Mouse (Mus musculus) lung, postnatal 14 days (tissue): Measurements from ENCODE around the gene Reep6.

Experiments
- DNase-seq: peaks from one replicate; pipeline ENCODE4 v3.0.0; 2021

The Reep6 gene

DNA sequence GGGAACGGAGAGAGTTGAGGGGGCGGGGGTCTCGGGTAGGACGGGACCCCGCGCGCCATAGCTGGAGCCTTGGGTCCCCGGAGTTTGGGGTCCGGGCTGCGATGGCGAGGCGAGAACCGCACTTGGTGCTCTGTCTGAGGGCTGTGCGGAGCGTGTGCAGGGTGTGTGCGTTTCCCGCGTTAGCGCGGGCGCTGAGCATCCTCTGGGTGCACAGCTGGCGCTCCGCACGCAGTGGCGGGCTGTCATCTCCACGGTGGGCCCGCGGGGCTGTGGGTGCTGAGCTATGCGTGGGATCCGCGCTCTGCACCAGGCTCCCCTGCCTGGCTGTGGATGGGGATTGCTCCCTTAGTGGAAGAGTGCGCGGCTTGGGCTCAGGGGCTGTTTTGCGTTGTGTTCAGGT lies 27.0 kb downstream of the Reep6 start:
- no peak for DNase-seq

DNA sequence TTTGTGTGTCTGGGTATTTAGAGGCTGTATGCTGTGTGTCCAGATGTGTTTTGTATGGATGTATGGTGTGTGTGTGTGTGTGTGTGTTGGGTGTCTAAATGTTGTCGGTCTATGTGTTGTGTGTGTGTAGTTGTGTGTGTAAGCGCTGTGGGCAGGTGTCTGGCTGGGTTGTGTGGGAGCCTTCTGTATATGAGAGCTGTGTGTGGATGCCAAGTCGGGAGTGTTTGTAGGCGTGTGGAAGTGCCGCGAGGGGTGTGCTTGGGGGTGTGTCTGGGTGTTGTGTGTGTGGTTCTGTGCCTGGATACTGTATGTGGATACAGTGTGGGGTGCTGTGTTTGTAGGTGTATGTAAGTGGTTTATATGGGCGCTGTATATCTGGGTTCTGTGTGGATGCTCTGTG lies 27.6 kb downstream of the Reep6 start:
- DNase-seq: no peak

DNA sequence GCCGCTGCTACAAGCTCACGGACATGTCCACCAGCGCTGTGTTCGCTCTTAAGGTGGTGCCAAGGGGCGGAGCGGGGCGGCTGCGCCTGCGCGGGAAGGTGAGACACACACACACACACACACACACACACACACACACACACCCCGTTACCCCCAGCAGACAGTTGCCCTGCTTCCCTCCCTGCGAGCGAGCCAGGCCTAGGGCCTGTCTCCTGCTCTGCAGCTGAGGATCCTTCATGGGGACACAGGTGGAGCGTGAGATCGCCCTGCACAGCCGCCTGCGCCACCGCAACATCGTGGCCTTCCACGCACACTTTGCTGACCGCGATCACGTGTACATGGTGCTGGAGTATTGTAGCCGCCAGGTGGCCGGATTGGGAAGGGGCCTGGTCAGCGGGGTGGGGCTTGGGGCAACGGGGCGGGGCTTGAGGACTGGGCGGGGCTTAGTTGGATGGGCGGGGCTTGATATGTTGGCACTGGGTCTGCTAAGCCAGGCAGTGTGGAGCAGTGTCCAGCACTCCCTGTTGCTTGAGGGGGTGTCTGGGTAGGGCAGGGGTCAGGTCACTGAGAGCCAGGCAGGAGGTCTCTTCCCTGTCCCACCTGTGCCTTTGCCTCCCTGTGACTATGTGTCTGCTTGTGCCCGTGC lies 28.4 kb downstream of the Reep6 start:
- DNase-seq: peak; percentile 39

DNA sequence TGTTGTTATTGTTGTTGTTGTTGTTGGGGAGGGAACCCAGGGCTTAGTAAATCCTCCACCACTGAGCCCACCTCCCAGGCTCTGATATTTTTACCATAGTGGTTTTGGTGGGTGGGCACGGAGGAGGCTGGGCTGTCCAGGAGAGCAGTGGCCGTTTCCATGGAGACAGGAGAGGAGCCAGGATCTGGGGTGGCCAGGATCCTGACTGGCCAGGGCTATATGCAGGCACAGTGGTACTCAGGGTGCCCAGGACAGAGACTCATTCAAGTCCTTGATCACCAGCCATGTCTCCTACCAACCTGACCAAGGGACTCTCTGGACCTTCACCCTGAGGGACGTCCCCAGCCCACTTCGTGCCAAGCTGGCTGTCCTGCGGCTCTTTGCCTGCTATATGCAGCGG lies 34.0 kb downstream of the Reep6 start:
- no peak for DNase-seq

DNA sequence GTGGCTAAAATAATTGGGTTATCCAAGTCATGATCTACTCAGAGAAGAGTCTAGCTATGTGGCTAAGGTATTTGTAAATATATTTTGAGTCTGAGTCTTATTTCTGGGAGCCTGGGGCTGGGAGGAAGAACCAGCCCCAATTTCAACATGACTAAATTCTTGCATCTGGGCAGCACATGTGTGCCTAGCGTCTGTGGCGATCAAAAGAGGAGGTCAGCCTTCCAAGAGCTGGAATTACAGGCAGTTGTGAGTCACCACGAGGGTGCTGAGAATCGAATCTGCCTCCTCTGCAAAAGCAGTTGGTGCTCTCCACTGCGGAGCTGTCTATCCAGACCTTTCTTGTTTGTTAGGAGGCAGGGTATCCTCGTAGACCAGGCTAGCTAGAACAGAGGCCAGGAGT lies 36.0 kb downstream of the Reep6 start:
- DNase-seq: no peak

DNA sequence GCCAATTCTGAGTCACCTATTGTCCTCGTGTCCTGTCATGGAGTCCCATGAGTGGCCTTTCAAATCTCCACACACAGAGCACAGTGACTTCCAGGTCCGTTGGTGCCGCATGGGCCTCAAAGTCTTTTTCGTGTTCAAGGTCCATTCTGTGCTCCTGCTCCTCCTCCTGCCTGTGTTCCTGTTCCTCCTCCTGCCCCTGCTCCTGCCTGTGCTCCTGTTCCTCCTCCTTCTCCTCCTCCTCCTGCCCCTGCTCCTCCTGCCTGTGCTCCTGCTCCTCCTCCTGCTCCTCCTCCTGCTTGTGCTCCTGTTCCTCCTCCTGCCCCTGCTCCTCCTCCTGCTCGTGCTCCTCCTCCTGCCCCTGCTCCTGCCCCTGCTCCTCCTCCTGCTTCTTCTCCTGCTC lies 38.2 kb downstream of the Reep6 start:
- DNase-seq: no peak

DNA sequence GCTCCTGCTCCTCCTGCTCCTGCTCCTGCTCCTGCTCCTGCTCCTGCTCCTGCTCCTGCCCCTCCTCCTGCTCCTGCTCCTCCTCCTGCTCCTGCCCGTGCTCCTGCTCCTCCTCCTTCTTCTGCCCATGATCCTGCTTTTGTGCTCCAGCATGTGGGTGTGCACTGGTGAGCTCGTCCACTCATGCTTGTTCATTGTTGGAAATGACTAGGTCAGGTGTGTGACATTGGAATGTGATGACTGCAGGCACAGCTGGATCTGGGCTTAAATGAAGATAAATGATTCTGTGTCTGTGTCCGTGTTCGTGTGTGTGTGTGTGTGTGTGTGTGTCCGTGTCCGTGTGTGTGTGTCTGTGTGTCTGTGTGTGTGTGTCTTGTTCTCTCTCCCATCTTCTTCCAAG lies 38.6 kb downstream of the Reep6 start:
- DNase-seq: no peak

DNA sequence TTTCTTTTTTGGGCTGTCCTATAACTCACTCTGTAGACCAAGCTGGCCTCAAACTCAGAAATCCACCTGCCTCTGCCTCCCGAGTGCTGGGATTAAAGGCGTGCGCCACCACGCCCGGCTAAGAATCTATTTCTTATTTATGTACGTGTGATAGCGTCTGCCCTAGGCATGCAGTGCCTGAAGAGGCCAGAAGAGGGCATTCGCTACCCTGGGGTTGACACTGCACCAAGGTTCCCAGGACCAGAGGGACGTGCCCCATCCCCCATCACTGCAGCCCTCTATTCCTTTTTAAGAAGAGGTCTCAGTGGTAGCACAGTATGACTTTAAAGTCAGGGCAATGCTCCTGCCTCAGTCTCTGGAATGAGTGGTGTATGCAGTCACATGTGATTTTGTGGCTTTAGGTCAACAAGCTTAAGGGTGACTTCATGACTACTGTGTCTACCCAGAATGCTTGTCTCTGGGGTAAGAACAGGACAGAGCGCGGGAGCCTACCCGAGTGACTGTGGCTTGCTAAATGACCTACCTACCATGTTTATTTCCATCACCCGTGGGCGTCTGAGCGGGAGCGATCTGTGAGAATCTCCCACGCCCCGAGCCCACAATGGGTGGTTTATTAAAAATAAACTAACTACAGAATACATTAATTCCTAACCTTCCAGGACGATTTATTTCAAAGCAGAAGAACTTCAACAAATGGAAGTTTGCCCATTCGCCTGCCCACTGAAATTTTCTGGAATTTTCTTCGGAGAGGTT lies 40.4 kb downstream of the Reep6 start:
- no peak for DNase-seq

DNA sequence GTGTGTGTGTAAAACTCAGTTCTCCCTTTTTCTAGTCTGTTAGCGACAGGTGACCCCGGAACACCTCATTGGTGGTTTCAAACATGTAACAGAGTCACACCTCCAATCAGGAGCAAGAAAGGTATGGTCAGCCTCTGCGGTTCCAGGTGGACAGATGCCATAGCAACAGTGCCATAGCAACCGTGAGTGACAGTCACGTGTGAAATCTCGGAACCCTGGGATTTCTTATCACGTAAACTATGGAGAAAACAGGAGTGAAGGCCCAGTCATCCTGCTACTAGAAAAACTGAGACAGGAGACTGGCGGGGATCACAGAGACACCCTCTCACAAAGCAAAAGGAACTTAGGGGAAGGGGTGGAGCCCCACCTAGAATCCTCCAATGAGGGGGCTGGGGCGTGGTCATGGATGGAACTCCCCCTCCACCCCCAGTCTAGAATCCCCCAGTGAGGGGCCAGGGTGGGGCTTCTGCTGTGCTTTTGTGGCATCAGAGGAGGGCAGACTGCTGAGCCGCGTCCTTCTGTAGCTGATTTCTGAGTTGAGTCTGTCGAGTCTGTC lies 41.7 kb downstream of the Reep6 start:
- peak; percentile 67 for DNase-seq

DNA sequence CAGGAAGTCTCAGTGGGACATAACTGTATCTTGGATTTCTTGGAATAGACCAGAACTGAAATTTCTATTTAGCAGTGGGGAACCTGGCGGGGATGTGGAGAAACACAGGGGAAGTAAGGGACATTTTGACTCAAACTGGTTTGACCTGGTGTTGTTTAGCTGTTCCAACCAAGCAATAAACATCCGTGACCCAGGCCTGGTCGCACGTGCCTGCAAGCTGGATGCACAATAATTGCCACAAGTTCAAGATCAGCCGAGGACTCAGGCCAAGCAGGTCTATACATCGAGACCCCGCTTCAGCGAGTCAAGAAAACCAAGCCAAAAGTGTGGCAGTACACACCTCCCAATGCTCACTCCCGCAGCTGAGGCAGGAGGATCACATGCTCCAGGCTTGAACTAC lies 42.2 kb downstream of the Reep6 start:
- no peak for DNase-seq

DNA sequence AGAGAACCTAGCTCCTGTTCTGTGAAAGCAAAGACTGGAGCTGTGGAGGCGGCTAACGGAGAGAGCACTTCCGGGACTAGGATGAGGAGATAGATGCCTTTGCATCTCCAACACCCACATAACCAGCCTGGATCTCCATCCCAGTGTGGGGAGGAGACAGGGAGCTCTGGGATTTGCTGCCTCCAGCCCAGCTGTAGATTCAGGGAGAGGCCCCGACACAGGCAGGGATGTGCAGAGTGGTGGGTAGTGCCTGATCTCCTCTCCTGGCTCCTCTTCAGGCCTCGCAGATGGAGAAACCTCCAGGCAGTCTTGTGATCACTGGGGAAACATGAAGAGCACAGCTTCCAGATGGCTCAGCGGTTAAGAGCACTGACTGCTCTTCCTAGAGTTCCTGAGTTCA lies 43.0 kb downstream of the Reep6 start:
- DNase-seq: no peak

DNA sequence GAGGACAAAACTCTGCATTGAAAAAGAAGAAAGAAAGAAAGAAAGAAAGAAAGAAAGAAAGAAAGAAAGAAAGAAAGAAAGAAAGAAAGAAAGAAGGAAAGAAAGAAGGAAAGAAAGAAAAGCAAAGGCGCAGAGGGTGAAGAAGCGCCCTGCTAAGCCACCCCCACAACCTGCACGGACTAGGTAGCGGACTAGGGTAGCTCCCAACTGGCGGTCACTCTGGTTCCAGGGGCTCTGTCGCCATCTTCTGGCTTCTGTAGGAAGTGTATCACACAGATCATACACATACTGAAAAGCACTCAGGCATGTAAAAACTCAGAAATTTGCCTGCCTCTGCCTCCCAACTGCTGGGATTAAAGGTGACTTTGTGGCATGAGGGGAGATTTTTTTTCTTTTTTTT lies 44.3 kb downstream of the Reep6 start:
- peak; percentile 86 for DNase-seq

DNA sequence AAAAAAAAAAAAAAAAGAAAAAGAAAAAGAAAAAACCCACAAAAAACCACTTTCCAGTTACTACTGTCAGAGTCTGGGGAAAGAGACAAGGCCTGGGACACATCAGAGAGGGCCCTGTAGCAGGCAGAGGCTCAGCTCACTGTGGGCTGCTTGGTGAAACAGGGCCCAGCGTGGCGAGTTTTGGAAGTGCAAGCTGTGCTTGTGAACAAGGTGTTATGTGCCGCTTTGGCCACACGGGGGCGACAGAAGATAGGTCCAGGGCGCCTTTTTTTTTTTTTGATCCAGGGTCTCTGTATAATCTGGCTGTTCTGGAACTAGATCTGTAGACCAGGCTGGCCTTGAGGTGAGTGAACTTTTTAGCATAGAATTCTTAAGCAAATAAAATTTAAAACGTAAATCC lies 46.4 kb downstream of the Reep6 start:
- DNase-seq: peak; percentile 97

DNA sequence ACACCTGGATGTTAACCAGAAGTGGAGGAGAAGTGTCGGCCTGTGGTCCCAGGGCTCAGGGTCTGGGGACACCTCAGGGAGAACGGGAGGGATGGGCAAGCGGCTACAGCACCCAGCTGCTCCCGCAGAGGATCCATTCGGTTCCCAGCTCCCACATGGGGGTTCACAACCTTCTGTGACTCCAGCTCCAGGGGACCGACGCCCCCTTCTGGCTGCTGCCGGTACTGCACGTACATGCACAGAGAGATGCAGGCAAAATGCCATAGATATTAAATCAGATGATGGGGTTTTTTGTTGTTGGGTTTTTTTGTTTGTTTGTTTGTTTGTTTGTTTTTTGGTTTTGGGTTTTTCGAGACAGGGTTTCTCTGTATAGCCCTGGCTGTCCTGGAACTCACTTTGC lies 48.0 kb downstream of the Reep6 start:
- DNase-seq: peak; percentile 51

DNA sequence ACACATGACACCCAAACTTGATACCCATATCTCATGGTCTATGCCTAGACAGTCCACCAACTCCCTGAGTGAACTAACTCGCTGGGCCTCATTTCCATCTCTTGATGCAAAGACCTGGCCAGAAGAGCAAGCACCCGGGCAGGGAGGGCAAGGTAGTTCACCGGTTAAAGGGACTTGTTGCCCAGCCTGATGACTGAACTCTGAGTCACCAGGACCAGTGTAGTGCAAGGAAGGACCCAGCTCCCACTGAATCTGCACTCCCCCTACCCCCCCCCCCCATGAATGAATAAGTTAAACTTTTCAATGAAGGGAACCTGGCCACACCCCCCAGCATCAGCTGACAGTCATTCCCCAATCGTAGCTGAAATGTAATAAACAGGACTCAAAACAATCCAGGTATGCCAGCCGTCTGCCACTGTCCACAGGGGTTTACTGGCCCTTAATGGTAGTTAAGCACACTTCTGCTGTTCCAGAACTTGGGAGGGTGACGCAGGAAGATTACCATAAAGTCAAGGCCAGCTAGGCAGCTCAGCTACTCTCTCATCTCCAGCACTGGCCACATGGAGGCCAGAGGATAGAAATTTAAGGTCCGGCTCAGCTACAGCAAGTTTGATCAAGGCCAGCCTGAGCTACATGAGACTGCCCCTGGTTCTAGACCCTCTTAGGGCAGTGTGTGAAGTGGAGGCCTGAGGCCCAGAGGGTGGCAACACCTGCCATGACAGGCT lies 53.0 kb downstream of the Reep6 start:
- DNase-seq: no peak

DNA sequence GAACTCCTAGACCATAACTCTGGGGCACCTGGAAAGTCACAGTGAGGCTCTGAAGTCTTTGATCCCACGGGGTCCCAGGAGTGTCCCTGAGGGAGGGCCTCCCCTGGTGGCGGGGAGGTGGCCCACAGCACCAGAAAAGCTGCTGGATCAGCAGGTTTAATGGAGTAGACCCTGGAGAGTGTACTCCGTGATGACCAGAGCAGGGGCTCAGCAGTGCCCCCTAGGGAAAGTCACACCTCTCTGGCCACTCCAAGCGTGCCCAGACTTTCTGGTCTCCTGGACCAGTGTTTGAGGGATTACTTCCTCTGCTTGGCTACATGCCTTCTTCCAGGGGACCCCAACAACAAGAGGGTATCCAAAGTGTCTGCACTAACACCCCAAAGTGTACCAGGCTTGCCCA lies 53.7 kb downstream of the Reep6 start:
- DNase-seq: peak; percentile 27

DNA sequence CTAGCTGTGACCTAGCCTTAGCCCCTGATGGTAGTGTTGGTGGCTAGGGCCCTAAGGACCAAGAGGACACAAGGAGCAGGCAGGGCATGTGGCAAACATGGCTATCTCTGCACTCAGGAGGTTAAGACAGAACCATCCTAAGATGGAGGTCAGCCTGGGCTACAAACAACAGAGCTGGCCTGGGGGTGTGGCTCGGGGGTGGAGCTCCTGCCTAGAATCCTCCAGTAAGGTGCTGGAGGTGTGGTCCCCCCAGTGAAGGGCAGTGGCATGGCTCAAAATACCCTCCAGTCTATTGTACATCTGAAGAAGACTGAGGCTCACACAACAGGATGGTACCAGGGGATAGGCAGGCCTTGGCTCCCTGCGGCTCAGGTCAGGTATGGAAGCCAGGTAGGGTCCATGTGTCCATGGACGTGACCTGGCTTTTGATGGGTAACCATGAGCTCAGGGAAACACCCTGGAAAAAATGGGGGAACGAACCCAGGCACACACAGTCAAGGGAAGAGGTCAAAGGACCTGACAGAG lies 54.4 kb downstream of the Reep6 start:
- DNase-seq: no peak

DNA sequence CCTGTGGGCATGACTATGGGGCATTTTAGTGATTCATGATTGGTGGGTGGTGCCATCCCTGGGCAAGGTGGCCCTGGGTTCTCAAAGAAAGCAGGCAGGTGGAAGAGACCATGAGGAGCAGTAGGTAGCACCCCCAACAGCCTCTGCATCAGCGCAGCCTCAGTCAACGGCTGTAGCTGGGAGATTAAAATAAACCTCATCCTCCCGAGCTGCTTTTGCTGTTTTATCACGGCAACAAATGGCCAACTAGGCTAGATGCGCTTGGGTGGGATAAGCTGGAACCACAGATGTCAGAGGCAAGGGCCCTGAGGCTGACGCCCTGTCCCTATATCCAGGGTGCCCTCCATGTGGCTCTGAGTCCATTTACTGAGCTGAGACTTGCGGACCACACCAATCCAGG lies 55.0 kb downstream of the Reep6 start:
- no peak for DNase-seq

DNA sequence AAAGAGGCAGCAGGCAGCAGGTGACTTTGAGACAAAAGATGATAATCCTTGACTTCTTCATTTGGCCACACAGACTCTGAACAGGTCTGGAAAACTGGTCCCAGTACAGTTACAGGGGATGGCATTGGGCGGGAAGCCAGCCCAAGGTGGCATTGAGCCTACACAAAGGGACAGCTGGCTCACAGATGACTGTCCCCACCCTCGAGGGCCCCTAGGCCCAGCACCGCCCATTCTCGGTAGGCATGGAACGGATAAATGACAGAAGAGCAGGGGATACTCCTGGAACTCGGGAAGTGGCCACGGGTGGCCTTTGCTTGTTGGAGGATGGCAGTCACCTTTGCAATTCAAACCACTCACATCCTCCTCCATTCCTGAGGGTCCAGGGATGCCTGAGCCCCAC lies 55.6 kb downstream of the Reep6 start:
- no peak for DNase-seq
